Mouse (Mus musculus) heart, postnatal 36 days (tissue): ENCODE results near the gene Nr4a1. TPM values are rescaled to one million over a fixed set of nuclear protein-coding genes. Genes with fewer than 3 reads are reported as not detected.

Experiments used
- DNase-seq, 2 experiments: peaks; one replicate each; pipeline ENCODE4 v3.0.0; 2021 to 2022
- intact Hi-C: fragments of 180-260 bp; cut with DNase I; formaldehyde crosslinking; loops from one replicate; pipeline ENCODE4 v1.15.1; 2025
- total RNA-seq, 2 experiments: library from RNA; stranded (reverse); gene quantifications; 2 replicates each; pipeline ENCODE4 v1.2.3; 2021

The Nr4a1 gene
- total RNA-seq, 2 experiments from 2014 or later = 5.2 to 98.5 TPM

- DNase-seq = no peak
- intact Hi-C loops = no loop called here
Observed at GRCm38 (mm10) chr15:101306459-101306858, 52.4 kb downstream of the Nr4a1 start.

GRCm38 (mm10) chr15:101308440-101309348 lies 54.6 kb downstream of the Nr4a1 start:
- DNase-seq = peak; percentile 24 to 57
- intact Hi-C loops = no loop called here

DNA sequence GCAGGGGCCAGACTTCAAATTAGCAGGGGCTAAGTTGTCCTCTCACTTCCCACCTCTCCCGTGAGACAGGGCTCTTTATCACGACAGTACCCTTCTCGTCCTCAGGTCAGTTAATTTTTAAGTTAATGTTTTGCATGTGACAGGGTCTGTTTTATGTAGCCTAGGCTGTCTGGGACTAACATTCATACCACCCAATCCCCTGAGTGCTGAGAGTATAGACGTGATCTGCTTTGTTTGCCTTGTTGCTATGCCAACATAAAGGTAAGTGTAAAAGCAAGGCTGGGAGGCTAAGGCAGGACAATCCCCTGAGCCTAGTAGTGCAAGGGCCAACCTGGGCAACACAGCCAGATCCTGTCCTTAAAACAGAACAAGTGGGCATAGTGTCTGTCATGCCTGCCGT lies 55.4 kb downstream of the Nr4a1 start:
- DNase-seq = no peak
- intact Hi-C loops = no loop called here

DNA sequence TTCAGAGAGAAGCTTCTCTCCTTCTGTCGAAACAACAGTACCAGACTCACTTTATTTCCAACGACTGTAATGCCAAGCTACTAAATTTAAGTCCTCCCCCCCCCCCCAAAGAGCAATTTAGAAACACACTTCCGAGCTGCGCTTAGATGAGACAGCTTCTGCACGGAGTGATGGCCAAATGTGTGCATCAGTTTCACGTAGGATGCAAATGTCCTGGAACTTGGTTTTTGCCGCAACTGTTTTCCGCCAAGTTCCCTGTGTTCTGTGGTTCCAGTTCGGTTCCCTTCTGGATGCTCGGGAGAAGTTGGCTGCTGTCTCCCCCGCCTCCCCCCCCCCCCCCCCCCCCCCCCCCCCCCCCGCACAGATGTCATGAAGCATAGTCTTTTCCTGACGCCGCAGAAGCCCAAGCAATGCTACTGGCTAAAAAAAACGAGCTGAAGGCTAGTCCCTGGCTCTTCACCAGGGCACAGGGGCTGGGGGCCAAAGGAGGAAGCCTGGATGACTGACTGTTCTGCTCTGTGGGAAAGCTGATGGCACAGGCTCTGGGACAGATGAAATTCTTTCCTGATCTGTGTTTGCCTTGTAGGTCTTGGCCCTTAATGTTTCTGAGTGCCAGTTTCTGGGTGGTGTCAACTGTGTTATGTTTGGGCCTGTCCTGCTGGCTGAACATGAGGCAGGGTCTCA lies 57.2 kb downstream of the Nr4a1 start:
- intact Hi-C loops = no loop called here
- peak in 1 of 2 experiments; percentile 39 for DNase-seq

- no peak for DNase-seq
- intact Hi-C loops = no loop called here
Observed at GRCm38 (mm10) chr15:101312006-101312405, 57.9 kb downstream of the Nr4a1 start.

- intact Hi-C loops = loop anchor here (1.0 kb wide), 3 partner anchors 31 to 94 kb away; partner anchors contain the start of gene Atg101
- DNase-seq = no peak
Observed at GRCm38 (mm10) chr15:101315378-101315777, 61.3 kb downstream of the Nr4a1 start.

GRCm38 (mm10) chr15:101315832-101316231 lies 61.8 kb downstream of the Nr4a1 start:
- intact Hi-C loops = loop anchor here (1.0 kb wide), 3 partner anchors 32 to 95 kb away; partner anchors contain the start of gene Atg101
- DNase-seq = peak; percentile 90 to 91

- DNase-seq = no peak
- intact Hi-C loops = no loop called here
Observed at GRCm38 (mm10) chr15:101316279-101316912, 62.3 kb downstream of the Nr4a1 start.

- intact Hi-C loops = no loop called here
- no peak for DNase-seq
Observed at GRCm38 (mm10) chr15:101316913-101317813, 63.1 kb downstream of the Nr4a1 start.

DNA sequence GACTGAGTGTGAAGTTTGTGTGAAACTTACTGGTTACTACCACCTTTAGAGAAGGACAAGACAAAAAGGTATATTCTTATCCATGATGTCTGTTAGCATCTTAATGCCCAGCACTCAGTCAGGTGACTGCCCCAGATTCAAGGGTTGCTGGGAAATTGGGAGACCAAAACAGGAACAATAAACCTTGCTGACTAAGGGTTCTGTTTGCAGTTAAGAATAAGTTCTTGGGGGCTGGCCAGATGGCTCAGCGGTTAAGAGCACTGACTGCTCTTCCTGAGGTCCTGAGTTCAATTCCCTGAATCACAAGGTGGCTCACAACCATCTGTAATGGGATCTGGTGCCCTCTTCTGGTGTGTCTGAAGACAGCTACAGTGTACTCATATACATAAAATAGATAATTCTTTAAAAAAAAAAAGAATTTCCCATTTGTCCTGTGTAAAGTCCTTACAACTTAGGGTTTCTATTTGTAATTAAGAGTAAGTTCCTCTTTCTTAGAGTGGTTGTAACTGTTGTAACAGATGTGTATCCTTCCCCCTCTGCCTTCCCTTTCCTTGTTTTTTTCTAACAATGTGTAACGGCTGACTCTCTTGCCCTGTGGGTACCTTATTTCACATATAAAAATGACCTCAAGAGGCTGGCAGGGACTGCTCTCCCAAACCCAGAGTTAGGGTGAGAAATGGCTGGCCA lies 63.9 kb downstream of the Nr4a1 start:
- no peak for DNase-seq
- intact Hi-C loops = no loop called here

- intact Hi-C loops = no loop called here
- DNase-seq = peak in 1 of 2 experiments; percentile 25
Observed at GRCm38 (mm10) chr15:101318889-101319765, 65.1 kb downstream of the Nr4a1 start.

DNA sequence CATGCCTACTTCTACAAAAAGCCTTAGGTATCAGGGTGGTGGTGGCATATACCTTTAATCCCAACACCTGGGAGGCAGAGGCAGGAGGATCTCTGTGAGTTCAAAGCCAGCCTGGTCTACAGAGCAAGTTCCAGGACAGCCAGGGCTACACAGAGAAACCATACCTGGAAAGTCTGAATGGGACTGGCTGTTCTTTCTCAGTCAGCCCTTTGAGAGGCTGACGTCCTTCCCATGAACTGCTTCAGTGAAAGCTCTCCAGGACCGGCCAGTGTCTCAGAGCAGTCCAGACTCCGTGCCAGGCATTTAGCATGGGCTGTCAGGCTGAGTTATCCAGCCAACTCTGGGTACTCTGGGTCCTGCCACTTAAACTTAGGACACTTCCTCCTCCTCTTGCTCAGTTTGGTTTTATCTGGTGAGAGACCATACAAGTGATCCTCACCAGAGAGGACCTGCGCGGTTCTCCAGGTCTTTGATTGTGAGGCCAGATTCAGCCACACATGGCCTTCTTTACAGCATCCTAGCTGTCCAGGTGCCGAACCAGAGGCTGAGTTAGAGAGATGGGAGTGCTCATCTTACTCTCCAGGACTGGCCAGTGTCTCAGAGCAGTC lies 66.0 kb downstream of the Nr4a1 start:
- intact Hi-C loops = no loop called here
- DNase-seq = no peak

DNA sequence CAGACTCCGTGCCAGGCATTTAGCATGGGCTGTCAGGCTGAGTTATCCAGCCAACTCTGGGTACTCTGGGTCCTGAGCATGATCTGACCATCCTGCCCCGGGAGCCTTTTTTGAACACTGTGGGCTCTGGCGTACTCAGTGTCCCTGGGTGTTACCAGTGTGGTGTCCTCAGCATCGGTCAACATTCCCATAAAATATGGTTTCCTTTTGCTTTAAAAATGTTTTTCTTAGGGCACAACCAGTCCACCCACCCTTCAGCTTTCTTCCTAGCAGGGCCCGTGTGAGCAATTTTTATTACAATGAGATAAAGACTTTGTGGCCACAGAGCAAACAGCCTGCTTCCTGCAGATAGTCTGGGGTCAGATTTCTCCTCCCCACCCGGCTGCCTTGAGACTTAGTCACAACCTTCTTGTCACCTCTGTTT lies 66.6 kb downstream of the Nr4a1 start:
- DNase-seq = no peak

DNA sequence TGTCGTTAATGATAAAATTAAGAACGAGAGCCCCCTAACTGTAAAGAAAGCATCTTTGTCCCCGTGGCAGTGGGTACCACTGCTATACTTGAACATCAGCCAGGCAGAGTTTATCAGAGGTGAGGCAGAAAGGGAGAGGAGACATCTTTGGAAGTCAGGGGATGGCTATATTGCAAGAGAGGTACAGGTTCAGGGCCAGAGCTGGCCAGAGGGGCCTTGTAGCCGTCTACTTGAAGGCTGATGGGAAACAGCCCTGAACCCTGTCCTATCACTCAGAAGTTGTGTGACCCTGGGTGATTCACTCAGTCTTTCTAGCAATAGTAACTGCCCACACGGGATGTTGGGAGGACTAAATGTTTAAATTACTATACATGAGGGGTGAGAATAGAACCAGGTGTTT lies 67.1 kb downstream of the Nr4a1 start:
- DNase-seq = no peak
- intact Hi-C loops = no loop called here

More for the DNA sequence above, 66.6 kb downstream of the Nr4a1 start:
- intact Hi-C loops = no loop called here

- DNase-seq = no peak
- intact Hi-C loops = no loop called here
Observed at GRCm38 (mm10) chr15:101322106-101322505, 68.0 kb downstream of the Nr4a1 start.

DNA sequence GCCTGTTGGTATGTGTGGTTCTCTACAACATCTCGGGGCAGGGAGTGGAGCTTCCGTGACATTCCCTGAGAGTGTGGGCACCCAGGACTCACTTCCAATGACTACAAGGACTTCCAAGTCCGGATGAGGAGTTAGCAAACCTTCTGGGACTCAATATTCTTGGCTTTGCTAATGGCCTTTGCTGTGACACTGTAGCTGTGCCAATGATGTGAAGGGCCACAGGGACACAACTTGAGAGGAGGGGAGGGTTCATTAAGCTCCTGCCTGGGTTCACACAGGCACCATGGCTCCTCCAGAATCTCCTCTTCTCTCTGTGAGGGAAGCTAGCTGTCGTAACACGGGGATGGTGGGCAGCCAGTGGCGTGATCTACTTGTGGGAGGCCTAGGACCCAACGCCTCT lies 68.6 kb downstream of the Nr4a1 start:
- intact Hi-C loops = no loop called here
- DNase-seq = no peak

- no peak for DNase-seq
- intact Hi-C loops = no loop called here
Observed at GRCm38 (mm10) chr15:101323511-101323910, 69.4 kb downstream of the Nr4a1 start.
